Mouse (Mus musculus): ENCODE results near the gene Zswim5. TPM values are rescaled to one million over a fixed set of nuclear protein-coding genes. Genes with fewer than 3 reads are reported as not detected.

The Zswim5 gene
- polyA plus RNA-seq, 1 experiment, result 0.20 TPM

DNA sequence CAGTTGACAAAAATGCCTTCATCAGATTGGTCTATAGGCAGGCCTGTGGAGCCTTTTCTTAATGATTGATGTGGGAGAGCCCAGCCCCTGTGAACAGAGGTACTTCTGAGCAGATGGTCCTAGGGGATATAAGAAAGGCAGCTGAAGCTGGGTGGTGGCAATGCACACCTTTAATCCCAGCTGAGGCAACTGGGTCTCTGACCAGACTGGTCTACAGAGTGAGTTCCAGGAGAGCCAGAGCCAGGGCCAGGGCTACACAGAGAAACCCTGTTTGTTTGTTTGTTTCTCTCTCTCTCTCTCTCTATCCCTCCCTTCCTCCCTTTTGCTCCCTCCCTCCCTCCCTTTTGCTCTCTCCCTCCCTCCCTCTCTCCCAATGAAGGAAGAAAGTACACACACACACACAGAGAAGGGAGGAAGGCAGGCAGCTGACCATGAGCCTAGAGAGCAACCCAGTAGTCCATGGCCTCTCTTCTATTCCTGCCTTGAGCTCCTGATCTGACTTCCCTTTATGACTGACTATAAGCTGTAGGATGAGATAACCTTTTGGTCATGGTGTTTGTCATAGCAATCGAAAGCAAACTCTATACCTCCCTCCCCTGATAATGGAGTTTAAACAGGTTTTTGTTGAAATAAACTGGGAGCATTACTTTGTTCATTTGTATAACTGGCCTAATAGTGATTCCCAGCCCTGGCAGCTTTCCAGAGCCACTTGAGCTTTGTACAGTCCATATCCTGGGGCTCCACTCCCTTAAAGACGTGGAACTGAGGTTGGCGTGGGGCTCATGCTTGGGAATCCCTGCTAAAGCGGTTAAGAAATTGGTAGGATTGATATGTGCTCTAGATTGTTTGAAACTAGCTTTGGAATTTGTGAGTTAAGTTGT, 17.3 kb downstream of the Zswim5 start:
- Histone ChIP-seq H3K27ac (ENCODE audit: control insufficient read depth, insufficient read depth, low read length) (no peak overlapping the region), H3K36me3 (ENCODE audit: control insufficient read depth, insufficient read depth, low read length) (no peaks in the 10 kb centered on the region), H3K4me3 (ENCODE audit: control insufficient read depth, insufficient read depth, low read length) (no peak overlapping the region), H3K4me1 (replicated peaks; ENCODE audit: control insufficient read depth, insufficient read depth, low read length) (no peaks in the 10 kb centered on the region), H3K27me3 (ENCODE audit: control insufficient read depth, insufficient read depth, low read length) (no peaks in the 10 kb centered on the region)
- TF ChIP-seq POLR2A (IDR thresholded peaks at IDR 0.05; ENCODE audit: control insufficient read depth, extremely low read depth, insufficient read depth, low read length, poor library complexity) (no peak), CTCF (IDR thresholded peaks at IDR 0.05; ENCODE audit: borderline replicate concordance, control insufficient read depth, extremely low read depth, insufficient read depth, low read length, poor library complexity) (no peak)
- 93% methylated on average over 4 of the region's 4 CpGs for WGBS
- DNase-seq, result no peak

DNA sequence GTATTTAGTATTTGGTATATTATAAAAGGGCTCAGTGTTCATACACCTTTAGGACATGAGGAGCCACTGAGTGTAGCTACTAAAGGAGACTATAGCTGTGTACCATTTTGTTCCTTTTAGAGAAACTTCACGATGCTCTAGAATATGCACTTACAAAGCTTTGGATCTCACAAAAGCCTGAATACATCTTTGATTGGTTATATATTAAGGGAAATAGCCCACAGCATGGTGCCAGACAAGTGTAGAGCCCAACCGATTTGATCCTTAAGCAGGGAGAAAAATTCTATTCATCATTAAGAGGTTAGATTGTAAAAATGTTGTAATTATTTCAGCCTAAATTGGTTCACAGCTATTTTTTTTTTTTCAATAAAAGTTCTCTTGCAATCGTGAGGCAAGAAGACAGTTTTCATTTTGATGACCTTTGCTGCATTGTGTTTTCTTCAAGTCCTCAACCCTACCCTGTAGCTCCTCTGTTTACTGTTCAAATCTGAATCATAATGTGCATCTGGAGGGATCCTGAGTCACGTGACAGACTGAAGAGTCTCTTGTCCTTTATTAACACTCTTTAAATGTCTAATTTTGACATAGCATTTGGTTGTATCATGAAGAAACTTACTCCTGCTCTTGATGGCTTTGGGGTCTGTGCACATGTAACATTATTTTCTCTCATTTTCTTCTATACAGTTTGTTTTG, 33.5 kb downstream of the Zswim5 start:
- Histone ChIP-seq H3K4me1 (replicated peaks; ENCODE audit: control insufficient read depth, insufficient read depth, low read length) (no peaks in the 10 kb centered on the region), H3K27me3 (ENCODE audit: control insufficient read depth, insufficient read depth, low read length) (no peaks in the 10 kb centered on the region), H3K4me3 (ENCODE audit: control insufficient read depth, insufficient read depth, low read length) (no peak overlapping the region), H3K36me3 (ENCODE audit: control insufficient read depth, insufficient read depth, low read length) (no peaks in the 10 kb centered on the region), H3K27ac (ENCODE audit: control insufficient read depth, insufficient read depth, low read length) (no peak overlapping the region)
- 90% methylated on average over 4 of the region's 4 CpGs for WGBS
- TF ChIP-seq CTCF (IDR thresholded peaks at IDR 0.05; ENCODE audit: borderline replicate concordance, control insufficient read depth, extremely low read depth, insufficient read depth, low read length, poor library complexity), result no peak
- DNase-seq, result no peak

DNA sequence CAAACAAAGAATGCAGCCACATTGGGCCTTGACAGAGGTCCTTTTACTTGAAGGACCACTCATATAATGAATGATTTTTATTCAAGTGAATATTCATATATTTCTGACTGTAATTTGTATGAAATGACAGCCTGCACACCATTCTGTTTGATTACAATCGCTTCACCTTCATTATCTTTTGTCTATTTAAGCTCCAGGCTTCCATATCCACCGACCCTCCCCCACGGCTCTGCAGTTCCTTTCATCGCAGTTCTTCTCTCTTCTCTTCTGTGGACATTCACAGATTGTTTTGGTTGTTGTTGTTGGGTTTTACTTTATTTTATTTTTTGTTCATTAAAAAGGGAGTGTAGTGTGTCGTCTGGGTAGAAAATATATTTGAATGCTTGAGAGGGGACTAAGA, 34.0 kb downstream of the Zswim5 start:
- Histone ChIP-seq H3K27me3 (ENCODE audit: control insufficient read depth, insufficient read depth, low read length) (no peaks in the 10 kb centered on the region), H3K27ac (ENCODE audit: control insufficient read depth, insufficient read depth, low read length) (no peak overlapping the region), H3K36me3 (ENCODE audit: control insufficient read depth, insufficient read depth, low read length) (no peaks in the 10 kb centered on the region), H3K4me1 (replicated peaks; ENCODE audit: control insufficient read depth, insufficient read depth, low read length) (no peaks in the 10 kb centered on the region), H3K4me3 (ENCODE audit: control insufficient read depth, insufficient read depth, low read length) (no peak overlapping the region)
- 85% methylated on average over 5 of the region's 5 CpGs for WGBS
- TF ChIP-seq POLR2A (IDR thresholded peaks at IDR 0.05; ENCODE audit: control insufficient read depth, extremely low read depth, insufficient read depth, low read length, poor library complexity) (no peak), CTCF (IDR thresholded peaks at IDR 0.05; ENCODE audit: borderline replicate concordance, control insufficient read depth, extremely low read depth, insufficient read depth, low read length, poor library complexity) (no peak)
- DNase-seq, result no peak

DNA sequence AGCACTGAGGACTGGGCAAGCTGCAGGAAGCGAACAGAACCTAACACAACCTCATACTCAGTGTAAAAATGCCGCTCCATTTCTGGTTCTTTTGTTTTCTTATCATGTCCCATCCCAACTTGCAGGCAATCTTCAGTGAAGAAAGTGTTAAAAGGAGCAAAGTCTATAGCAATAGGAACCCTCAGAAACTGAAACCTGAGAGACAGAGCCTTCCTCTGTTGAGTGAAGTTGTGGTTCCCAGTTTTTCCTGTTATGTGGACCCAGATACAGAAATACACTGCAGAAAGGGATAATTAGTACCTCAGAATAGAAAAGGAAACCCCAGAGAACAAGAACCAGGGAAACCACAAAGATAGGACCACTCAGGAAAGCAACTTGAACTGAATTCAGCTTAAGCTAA, 36.1 kb downstream of the Zswim5 start:
- WGBS, result 59% methylated on average over 2 of the region's 2 CpGs
- no peak for DNase-seq
- Histone ChIP-seq H3K27ac (ENCODE audit: control insufficient read depth, insufficient read depth, low read length) (no peak overlapping the region), H3K4me1 (replicated peaks; ENCODE audit: control insufficient read depth, insufficient read depth, low read length) (no peaks in the 10 kb centered on the region), H3K27me3 (ENCODE audit: control insufficient read depth, insufficient read depth, low read length) (no peaks in the 10 kb centered on the region), H3K4me3 (ENCODE audit: control insufficient read depth, insufficient read depth, low read length) (no peak overlapping the region), H3K36me3 (ENCODE audit: control insufficient read depth, insufficient read depth, low read length) (no peaks in the 10 kb centered on the region)
- TF ChIP-seq CTCF (IDR thresholded peaks at IDR 0.05; ENCODE audit: borderline replicate concordance, control insufficient read depth, extremely low read depth, insufficient read depth, low read length, poor library complexity) (no peak), POLR2A (IDR thresholded peaks at IDR 0.05; ENCODE audit: control insufficient read depth, extremely low read depth, insufficient read depth, low read length, poor library complexity) (no peak)

DNA sequence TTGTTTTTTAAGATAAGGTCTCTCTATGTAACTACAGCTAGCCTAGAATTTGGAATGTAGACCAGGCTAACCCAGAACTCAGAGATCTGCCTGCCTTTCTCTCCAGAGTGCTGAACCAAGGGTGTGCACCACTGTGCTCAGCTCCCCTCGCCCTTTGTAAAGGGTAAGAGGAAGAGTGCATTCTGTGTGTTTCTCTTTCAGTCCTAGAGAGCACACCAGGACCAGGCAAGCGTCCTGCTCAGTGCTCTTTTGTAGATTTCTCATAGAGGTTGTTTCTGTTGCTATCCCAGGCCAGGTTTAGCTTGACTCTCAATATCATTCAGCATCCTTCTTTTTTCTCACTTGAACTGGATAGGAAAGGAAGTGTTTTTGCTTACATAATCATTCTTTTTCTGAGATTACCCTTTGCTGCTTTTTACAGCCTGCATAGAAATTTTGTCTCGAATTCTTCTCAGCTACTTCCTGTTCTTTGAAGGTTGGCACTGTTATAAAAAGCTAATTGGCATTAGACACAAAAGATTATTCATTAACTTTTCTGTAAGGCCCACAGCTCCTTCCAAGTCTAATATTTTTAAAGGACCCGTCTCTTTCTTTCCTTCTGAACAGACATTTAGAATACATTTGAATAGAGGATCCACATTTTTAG, 51.0 kb downstream of the Zswim5 start:
- no peak for DNase-seq
- no peak overlapping the region for H3K4me3 ChIP-seq (ENCODE audit: control insufficient read depth, insufficient read depth, low read length)
- no peaks in the 10 kb centered on the region for H3K27me3 ChIP-seq (ENCODE audit: control insufficient read depth, insufficient read depth, low read length)
- WGBS, result 37% methylated on average over 4 of the region's 4 CpGs
- no peak overlapping the region for H3K27ac ChIP-seq (ENCODE audit: control insufficient read depth, insufficient read depth, low read length)
- H3K4me1 ChIP-seq (replicated peaks; ENCODE audit: control insufficient read depth, insufficient read depth, low read length), result no peaks in the 10 kb centered on the region
- no peaks in the 10 kb centered on the region for H3K36me3 ChIP-seq (ENCODE audit: control insufficient read depth, insufficient read depth, low read length)
- TF ChIP-seq POLR2A (IDR thresholded peaks at IDR 0.05; ENCODE audit: control insufficient read depth, extremely low read depth, insufficient read depth, low read length, poor library complexity), result no peak
- TF ChIP-seq CTCF (IDR thresholded peaks at IDR 0.05; ENCODE audit: borderline replicate concordance, control insufficient read depth, extremely low read depth, insufficient read depth, low read length, poor library complexity), result no peak

DNA sequence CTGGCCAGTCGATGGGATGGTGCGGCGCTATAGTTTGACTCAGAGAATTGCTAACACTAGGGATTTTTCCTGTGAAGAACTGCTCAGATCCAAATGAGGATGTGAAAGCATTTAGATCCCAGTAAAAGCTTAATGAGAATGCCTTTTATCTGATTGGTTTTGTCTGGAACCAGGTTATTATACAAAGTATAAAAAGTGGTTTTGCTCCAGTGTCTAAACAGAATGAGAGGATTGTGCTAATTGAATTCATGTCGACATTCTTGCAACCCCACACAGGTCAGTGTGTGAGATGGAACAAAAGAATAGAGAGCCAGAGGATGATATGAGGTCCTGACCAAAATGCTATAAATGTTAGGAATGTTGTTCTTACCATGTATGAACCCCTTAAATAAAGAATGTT, 62.4 kb downstream of the Zswim5 start:
- DNase-seq, result no peak
- Histone ChIP-seq H3K4me1 (replicated peaks; ENCODE audit: control insufficient read depth, insufficient read depth, low read length) (no peaks in the 10 kb centered on the region), H3K27ac (ENCODE audit: control insufficient read depth, insufficient read depth, low read length) (no peak overlapping the region), H3K27me3 (ENCODE audit: control insufficient read depth, insufficient read depth, low read length) (no peaks in the 10 kb centered on the region), H3K4me3 (ENCODE audit: control insufficient read depth, insufficient read depth, low read length) (no peak overlapping the region), H3K36me3 (ENCODE audit: control insufficient read depth, insufficient read depth, low read length) (no peaks in the 10 kb centered on the region)
- TF ChIP-seq CTCF (IDR thresholded peaks at IDR 0.05; ENCODE audit: borderline replicate concordance, control insufficient read depth, extremely low read depth, insufficient read depth, low read length, poor library complexity) (no peak), POLR2A (IDR thresholded peaks at IDR 0.05; ENCODE audit: control insufficient read depth, extremely low read depth, insufficient read depth, low read length, poor library complexity) (no peak)
- WGBS, result 89% methylated on average over 4 of the region's 4 CpGs

All from thymus, adult 2 months (tissue).